Mouse (Mus musculus): ENCODE results near the gene Atf2.

Atf2 gene

GRCm38 (mm10) chr2:73779016-73779595 lies 113.3 kb downstream of the Atf2 start:
- in situ Hi-C loops (cut with MboI, MseI), result no loop called here

- in situ Hi-C loops (cut with MboI, MseI), result no loop called here
Measured at GRCm38 (mm10) chr2:73776936-73777335, 115.5 kb downstream of the Atf2 start.

DNA sequence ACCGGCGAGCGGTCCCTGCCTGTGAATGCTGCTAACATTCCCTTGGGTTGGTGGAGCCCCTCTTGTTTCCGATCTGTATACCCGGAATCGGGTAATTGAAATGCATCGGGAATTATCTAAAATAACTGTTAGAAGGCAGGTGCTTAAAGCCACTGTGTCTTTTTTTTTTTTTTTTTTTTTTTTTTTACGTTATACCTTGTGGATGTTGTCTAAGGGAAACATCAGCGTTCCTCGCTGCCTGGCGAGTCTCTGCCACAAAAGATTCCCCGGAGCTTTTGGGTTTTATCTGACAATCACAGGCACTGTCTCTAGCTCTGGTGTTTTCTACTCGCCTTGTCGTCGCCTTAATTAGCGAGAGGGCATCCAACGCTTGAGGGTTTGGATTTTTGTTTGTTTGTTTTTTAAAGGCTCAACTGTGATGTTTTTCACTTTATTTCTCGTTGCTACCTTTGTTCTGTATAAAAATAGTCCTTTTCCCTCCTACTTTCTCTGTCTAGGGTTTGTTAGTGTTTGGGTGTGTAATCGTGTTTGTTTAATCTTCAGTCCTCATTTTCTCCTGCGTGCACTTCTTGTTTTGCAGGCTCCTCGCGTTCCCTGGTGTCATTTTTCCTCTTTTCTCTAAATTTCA lies 116.6 kb downstream of the Atf2 start:
- in situ Hi-C loops (cut with MboI, MseI), result no loop called here

- in situ Hi-C loops (cut with MboI, MseI), result no loop called here
Measured at GRCm38 (mm10) chr2:73774786-73775682, 117.4 kb downstream of the Atf2 start, which contains the start of gene Chn1. Gene Chn1 (minus strand): TSS chr2:73775346.

GRCm38 (mm10) chr2:73772945-73773344 lies 119.5 kb downstream of the Atf2 start:
- in situ Hi-C loops (cut with MboI, MseI), result no loop called here

GRCm38 (mm10) chr2:73768669-73769068 lies 123.8 kb downstream of the Atf2 start:
- in situ Hi-C loops (cut with MboI, MseI), result no loop called here
